Mouse (Mus musculus) MEL (cell line): ENCODE results near the gene Ttyh2. TPM values are rescaled to one million over a fixed set of nuclear protein-coding genes. Genes with fewer than 3 reads are reported as not detected.

Experiments used
- DNase-seq: peaks from one replicate; pipeline ENCODE4 v3.0.0; 2011; ENCODE audit warnings: low read depth, low spot score
- H3K27ac ChIP-seq: 2 replicates; pipeline ENCODE4 v1.5.1; 2012; ENCODE audit warnings: low read depth, mild to moderate bottlenecking, control low read depth, low read length, moderate library complexity; ENCODE audit not compliant: control insufficient read depth
- H3K27me3 ChIP-seq, 2 experiments: fragments of 150-350 bp in 1 of 2; sonication (generic) in 1 of 2; 2 replicates each; pipeline ENCODE4 v1.6.1; 2012; ENCODE audit warnings: low read length in 2 of 2, mild to moderate bottlenecking in 2 of 2, improper control_type of control experiment in 1 of 2, moderate library complexity in 1 of 2; ENCODE audit not compliant: insufficient read depth in 2 of 2, control insufficient read depth in 1 of 2
- H3K36me3 ChIP-seq, 2 experiments: 2 replicates each; pipeline ENCODE4 v1.6.1; 2012 to 2014; ENCODE audit warnings: low read length in 2 of 2, improper control_type of control experiment in 1 of 2, inconsistent platforms in 1 of 2, mild to moderate bottlenecking in 1 of 2; ENCODE audit not compliant: insufficient read depth in 2 of 2, control insufficient read depth in 1 of 2
- H3K4me1 ChIP-seq, 2 experiments: fragments of 150-350 bp in 1 of 2; sonication (generic) in 1 of 2; 2 replicates each; pipeline ENCODE4 v1.6.1; 2012; ENCODE audit warnings: low read length in 2 of 2, improper control_type of control experiment in 1 of 2, mild to moderate bottlenecking in 1 of 2; ENCODE audit not compliant: insufficient read depth in 2 of 2, control insufficient read depth in 1 of 2
- H3K4me3 ChIP-seq, 2 experiments: fragments of 150-350 bp in 1 of 2; sonication (generic) in 1 of 2; 2 replicates each; pipeline ENCODE4 v1.5.1; 2012; ENCODE audit warnings: low read depth in 2 of 2, low read length in 2 of 2, mild to moderate bottlenecking in 2 of 2, moderate library complexity in 2 of 2, control low read depth in 1 of 2, improper control_type of control experiment in 1 of 2; ENCODE audit not compliant: control insufficient read depth in 1 of 2, insufficient read depth in 1 of 2
- H3K79me2 ChIP-seq: 2 replicates; pipeline ENCODE4 v1.6.1; 2012; ENCODE audit warnings: mild to moderate bottlenecking, low read length, moderate library complexity; ENCODE audit not compliant: control insufficient read depth, poor library complexity, insufficient read depth
- H3K9ac ChIP-seq: 2 replicates; pipeline ENCODE4 v1.6.1; 2012; ENCODE audit warnings: low read depth, mild to moderate bottlenecking, control low read depth, low read length, moderate library complexity; ENCODE audit not compliant: control insufficient read depth, poor library complexity, severe bottlenecking
- H3K9me3 ChIP-seq: fragments of 150-350 bp; sonication (generic); replicated peaks from 2 replicates; pipeline ENCODE4 v1.6.1; 2012; ENCODE audit warnings: mild to moderate bottlenecking, low read length, improper control_type of control experiment, moderate library complexity; ENCODE audit not compliant: insufficient read depth
- CHD1 ChIP-seq: IDR thresholded peaks from 2 replicates; pipeline ENCODE4 v1.6.1; 2012; ENCODE audit warnings: low read depth, mild to moderate bottlenecking, inconsistent platforms, low read length, improper control_type of control experiment
- CHD2 ChIP-seq: IDR thresholded peaks from 2 replicates; pipeline ENCODE4 v1.6.1; 2011; ENCODE audit warnings: low read length, improper control_type of control experiment
- CTCF ChIP-seq, 3 experiments: IDR thresholded peaks in 2 of 3; conservative IDR thresholded peaks in 1 of 3; 2 replicates each; pipeline ENCODE4 v1.5.1; 2011 to 2012; ENCODE audit warnings: low read length in 3 of 3, low read depth in 2 of 3, mild to moderate bottlenecking in 2 of 3, improper control_type of control experiment in 1 of 3, inconsistent platforms in 1 of 3, mixed read lengths in 1 of 3, moderate library complexity in 1 of 3; ENCODE audit not compliant: control insufficient read depth in 1 of 3, insufficient read depth in 1 of 3, poor library complexity in 1 of 3, severe bottlenecking in 1 of 3
- EP300 ChIP-seq, 2 experiments: IDR thresholded peaks; 2 replicates each; pipeline ENCODE4 v1.6.1; 2011; ENCODE audit warnings: improper control_type of control experiment in 2 of 2, low read length in 2 of 2, low read depth in 1 of 2, mild to moderate bottlenecking in 1 of 2
- ETS1 ChIP-seq: IDR thresholded peaks from 2 replicates; pipeline ENCODE4 v1.6.1; 2012; ENCODE audit warnings: low read depth, mild to moderate bottlenecking, inconsistent platforms, low read length, improper control_type of control experiment, moderate library complexity
- GABPA ChIP-seq: IDR thresholded peaks from 2 replicates; pipeline ENCODE4 v1.6.1; 2012; ENCODE audit warnings: low read depth, mild to moderate bottlenecking, inconsistent platforms, low read length, improper control_type of control experiment, moderate library complexity
- HCFC1 ChIP-seq: IDR thresholded peaks from 2 replicates; pipeline ENCODE4 v1.6.1; 2012; ENCODE audit warnings: low read depth, mild to moderate bottlenecking, inconsistent platforms, low read length, improper control_type of control experiment, moderate library complexity
- JUND ChIP-seq: IDR thresholded peaks from 2 replicates; pipeline ENCODE4 v1.6.1; 2011; ENCODE audit warnings: low read depth, mild to moderate bottlenecking, improper control_type of control experiment, low read length
- MAZ ChIP-seq: IDR thresholded peaks from 2 replicates; pipeline ENCODE4 v1.6.1; 2012; ENCODE audit warnings: low read depth, mild to moderate bottlenecking, inconsistent platforms, low read length, improper control_type of control experiment
- MXI1 ChIP-seq: IDR thresholded peaks from 2 replicates; pipeline ENCODE4 v1.6.1; 2011; ENCODE audit warnings: mild to moderate bottlenecking, low read depth, low read length, improper control_type of control experiment
- MYB ChIP-seq: IDR thresholded peaks from 2 replicates; pipeline ENCODE4 v1.6.1; 2011; ENCODE audit warnings: mild to moderate bottlenecking, low read depth, low read length, improper control_type of control experiment
- POLR2A ChIP-seq, 2 experiments: IDR thresholded peaks; 2 replicates each; pipeline ENCODE4 v1.6.1; 2011 to 2012; ENCODE audit warnings: low read length in 2 of 2, mild to moderate bottlenecking in 2 of 2, control low read depth in 1 of 2, improper control_type of control experiment in 1 of 2, low read depth in 1 of 2, moderate library complexity in 1 of 2; ENCODE audit not compliant: control insufficient read depth in 1 of 2, insufficient read depth in 1 of 2, poor library complexity in 1 of 2
- RAD21 ChIP-seq: IDR thresholded peaks from 2 replicates; pipeline ENCODE4 v1.6.1; 2011; ENCODE audit warnings: mild to moderate bottlenecking, low read depth, low read length, improper control_type of control experiment
- SMC3 ChIP-seq: IDR thresholded peaks from 2 replicates; pipeline ENCODE4 v1.6.1; 2011; ENCODE audit warnings: low read depth, low read length, improper control_type of control experiment
- TAL1 ChIP-seq: IDR thresholded peaks from 2 replicates; pipeline ENCODE4 v1.6.1; 2012; ENCODE audit warnings: mild to moderate bottlenecking, inconsistent platforms, low read length, moderate library complexity, mixed read lengths
- UBTF ChIP-seq: IDR thresholded peaks from 2 replicates; pipeline ENCODE4 v1.6.1; 2012; ENCODE audit warnings: low read depth, mild to moderate bottlenecking, inconsistent platforms, low read length, improper control_type of control experiment, moderate library complexity, borderline replicate concordance; ENCODE audit not compliant: insufficient read depth
- ZC3H11A ChIP-seq: IDR thresholded peaks from 2 replicates; pipeline ENCODE4 v1.6.1; 2012; ENCODE audit warnings: low read depth, mild to moderate bottlenecking, inconsistent platforms, low read length, improper control_type of control experiment
- polyA plus RNA-seq, 2 experiments: library from polyadenylated mRNA; stranded (reverse) in 1 of 2; unstranded in 1 of 2; fragments of >175 nt in 1 of 2; fragments of >200 nt in 1 of 2; gene quantifications; 2 replicates each; pipeline versions ENCODE4 v1.2.1 to v1.2.4; 2012; ENCODE audit warnings: low replicate concordance in 2 of 2, low read depth in 1 of 2; ENCODE audit not compliant: insufficient read length in 2 of 2, insufficient read depth in 1 of 2, missing spikeins in 1 of 2
- total RNA-seq: library from RNA; depleted of rRNA; stranded (reverse); fragments of 300-350 nt; gene quantifications from 2 replicates; pipeline ENCODE4 v1.2.3, GENCODE M21; 2012

The Ttyh2 gene
- total and polyA plus RNA-seq, 3 experiments, result 7.2 to 9.7 TPM; not detected in 1

DNA sequence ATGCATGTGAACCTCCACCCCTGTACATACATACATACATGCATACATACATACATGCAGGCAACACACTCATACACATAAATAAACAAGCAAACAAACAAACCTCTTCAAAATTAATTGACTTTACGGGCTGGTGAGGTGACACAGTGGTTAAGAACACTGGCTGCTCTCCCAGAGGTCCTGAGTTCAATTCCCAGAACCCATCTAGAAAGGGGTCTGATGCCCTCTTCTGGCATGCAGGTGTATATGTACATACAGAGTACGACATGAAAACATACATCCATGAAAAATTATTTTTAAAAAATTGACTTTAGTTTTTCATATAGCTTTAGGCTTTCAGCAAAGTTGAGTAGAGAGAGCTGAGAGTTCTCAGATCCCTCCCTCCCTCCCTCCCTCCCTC lies 60.9 kb downstream of the Ttyh2 start:
- Histone ChIP-seq H3K27me3 (no peaks in the 10 kb centered on the region), H3K79me2 (no peaks in the 10 kb centered on the region), H3K4me3 (no peak overlapping the region), H3K9ac (no peak overlapping the region), H3K36me3 (no peaks in the 10 kb centered on the region), H3K4me1 (no peaks in the 10 kb centered on the region), H3K27ac (no peak overlapping the region), H3K9me3 (no peaks in the 10 kb centered on the region)
- DNase-seq, result no peak
- TF ChIP-seq JUND, result no peak
- TF ChIP-seq CTCF (IDR thresholded peaks at IDR 0.05 in 2 of 3, conservative IDR thresholded peaks at IDR 0.05 in 1 of 3; ENCODE audit: control insufficient read depth in 1 of 3, insufficient read depth in 1 of 3, low read depth in 2 of 3, low read length in 3 of 3, poor library complexity in 1 of 3, severe bottlenecking in 1 of 3), result peak in 1 of 3 experiments; percentile 10; a peak in 1 of 6 replicates
- TF ChIP-seq ZC3H11A, result no peak
- TF ChIP-seq RAD21, result peak; percentile 1
- no peak for TF ChIP-seq CHD1

DNA sequence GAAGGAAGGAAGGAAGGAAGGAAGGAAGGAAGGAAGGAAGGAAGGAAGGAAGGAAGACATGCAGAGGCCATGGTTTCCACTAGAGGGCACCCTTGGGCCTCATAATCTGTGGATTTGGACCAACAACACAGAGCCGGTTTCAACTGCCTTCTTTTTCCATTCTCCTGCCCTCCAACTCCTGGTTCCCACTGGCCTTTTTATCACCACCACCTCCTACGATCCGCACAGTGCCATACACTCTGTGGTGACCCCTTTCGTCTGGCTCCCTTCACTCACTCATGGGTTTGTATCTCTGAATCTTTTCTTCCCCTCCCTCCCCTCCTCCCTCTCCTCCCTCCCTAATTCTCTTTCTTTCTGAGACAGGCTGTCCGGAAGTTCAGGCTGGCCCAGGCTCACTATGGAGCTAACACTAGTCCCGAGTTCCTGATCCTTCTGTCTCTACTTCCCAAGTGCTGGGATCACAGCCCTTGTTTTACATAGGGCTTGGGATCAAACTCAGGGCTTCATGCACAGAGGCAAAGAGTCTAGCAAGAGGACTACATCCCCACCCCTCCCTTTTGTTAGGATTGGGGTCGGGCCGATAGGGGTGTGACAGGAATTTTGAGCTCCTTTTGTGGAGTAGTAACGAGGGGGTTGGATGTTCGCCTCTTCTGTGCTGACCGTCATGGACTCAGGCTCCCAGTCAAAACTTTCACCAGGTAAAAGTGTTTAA lies 61.8 kb downstream of the Ttyh2 start:
- Histone ChIP-seq H3K79me2 (no peaks in the 10 kb centered on the region), H3K4me1 (no peaks in the 10 kb centered on the region), H3K9me3 (no peaks in the 10 kb centered on the region), H3K4me3 (no peak overlapping the region), H3K36me3 (no peaks in the 10 kb centered on the region), H3K27ac (no peak overlapping the region), H3K27me3 (no peaks in the 10 kb centered on the region), H3K9ac (no peak overlapping the region)
- DNase-seq, result peak; percentile 15
- TF ChIP-seq JUND, result no peak
- TF ChIP-seq ETS1, result no peak
- no peak for TF ChIP-seq MAZ
- 0 out of 2 replicates have a peak, but pooled peaks have one; percentile 3 for TF ChIP-seq SMC3
- no peak for TF ChIP-seq POLR2A (IDR thresholded peaks at IDR 0.05; ENCODE audit: control insufficient read depth in 1 of 2, insufficient read depth in 1 of 2, low read depth in 1 of 2, low read length in 2 of 2, poor library complexity in 1 of 2)
- TF ChIP-seq MYB, result no peak
- TF ChIP-seq CTCF (IDR thresholded peaks at IDR 0.05 in 2 of 3, conservative IDR thresholded peaks at IDR 0.05 in 1 of 3; ENCODE audit: control insufficient read depth in 1 of 3, insufficient read depth in 1 of 3, low read depth in 2 of 3, low read length in 3 of 3, poor library complexity in 1 of 3, severe bottlenecking in 1 of 3), result peak; percentile 52 to 60 (median 56)
- no peak for TF ChIP-seq TAL1
- no peak for TF ChIP-seq ZC3H11A
- no peak for TF ChIP-seq CHD2
- no peak for TF ChIP-seq EP300 (IDR thresholded peaks at IDR 0.05; ENCODE audit: low read depth in 1 of 2, low read length in 2 of 2)
- no peak for TF ChIP-seq GABPA
- no peak for TF ChIP-seq HCFC1
- TF ChIP-seq RAD21, result peak; percentile 19
- TF ChIP-seq UBTF, result no peak
- TF ChIP-seq MXI1, result no peak
